Mouse (Mus musculus) common myeloid progenitor, adult 5-6 weeks (primary cell): ENCODE measurements at regions not wholly inside any gene's neighbourhood (a gene's known extent, or its start where the extent isn't known, plus 50 kb on each side); places are given as distances from the start of the nearest gene placed in this dataset.

ENCODE experiments used
- ATAC-seq: replicated peaks from 2 replicates; pipeline ENCODE4 v1.8.0; 2016; ENCODE audit warnings: low read depth, mild to moderate bottlenecking, moderate TSS enrichment, inconsistent platforms; ENCODE audit not compliant: poor library complexity, severe bottlenecking

DNA sequence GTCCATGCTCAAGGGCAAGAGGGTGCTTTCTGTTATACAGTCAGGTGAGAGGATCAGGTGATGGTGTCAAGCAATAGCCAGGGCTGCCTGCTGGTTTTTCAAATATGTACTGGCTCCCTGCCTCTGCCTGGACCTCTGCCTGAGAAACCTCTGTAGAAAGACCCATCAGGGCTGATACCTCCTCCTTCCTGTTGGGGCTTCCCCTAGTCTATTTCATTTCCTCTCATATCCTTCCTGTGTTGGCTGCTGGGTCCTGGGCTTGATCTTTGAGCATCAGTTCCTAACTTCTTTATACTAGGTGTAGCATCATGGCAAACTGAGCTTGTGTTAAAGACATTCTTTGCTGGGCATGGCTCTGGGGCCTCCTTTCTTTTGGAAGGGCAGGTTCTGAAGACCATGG lies 89.5 kb downstream of the Tmem38b start:
- peak; percentile 53; the same call in 1 of the 2 replicates for ATAC-seq

DNA sequence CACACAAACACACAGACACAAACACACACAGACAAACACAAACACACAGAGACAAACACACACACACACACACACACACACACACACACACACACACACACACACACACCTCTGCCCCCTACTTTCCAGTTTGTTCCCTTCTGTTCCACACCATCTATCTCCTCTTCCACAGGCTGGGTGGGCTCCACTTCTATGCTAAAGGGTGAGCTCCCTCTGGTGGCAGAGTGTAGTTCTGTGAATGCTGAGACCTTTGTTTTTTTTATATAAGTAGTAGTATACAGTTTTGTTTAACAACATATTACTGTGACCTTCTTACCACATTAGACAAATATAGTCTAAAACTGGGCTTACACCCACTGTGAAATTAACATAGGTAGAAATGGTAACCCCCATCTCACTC lies 93.3 kb downstream of the Tmem38b start:
- peak; percentile 67 for ATAC-seq

DNA sequence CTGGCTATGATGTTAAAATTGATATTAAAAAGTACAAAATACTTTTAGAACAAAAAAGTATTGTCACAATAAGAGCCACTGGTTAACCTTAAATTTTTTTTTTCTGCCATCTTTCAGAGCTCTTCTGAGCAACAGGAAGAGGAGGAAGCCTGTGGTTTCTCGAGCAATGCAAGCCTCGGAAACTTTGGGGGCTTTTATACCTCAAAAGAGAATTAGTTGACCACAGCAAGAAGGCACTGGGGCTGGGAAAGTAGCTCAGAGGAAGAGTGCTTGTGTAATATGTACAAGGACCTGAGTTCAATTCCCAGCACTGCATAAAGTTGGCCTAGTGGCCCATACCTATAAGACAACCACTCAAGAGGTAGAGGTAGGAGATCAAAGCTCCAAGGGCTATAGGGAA lies 94.7 kb downstream of the Tmem38b start:
- ATAC-seq: peak; percentile 83

- ATAC-seq: no peak
These were observed 105.2 kb downstream of the Tmem38b start for GRCm38 (mm10) chr4:53931068-53931467.

DNA sequence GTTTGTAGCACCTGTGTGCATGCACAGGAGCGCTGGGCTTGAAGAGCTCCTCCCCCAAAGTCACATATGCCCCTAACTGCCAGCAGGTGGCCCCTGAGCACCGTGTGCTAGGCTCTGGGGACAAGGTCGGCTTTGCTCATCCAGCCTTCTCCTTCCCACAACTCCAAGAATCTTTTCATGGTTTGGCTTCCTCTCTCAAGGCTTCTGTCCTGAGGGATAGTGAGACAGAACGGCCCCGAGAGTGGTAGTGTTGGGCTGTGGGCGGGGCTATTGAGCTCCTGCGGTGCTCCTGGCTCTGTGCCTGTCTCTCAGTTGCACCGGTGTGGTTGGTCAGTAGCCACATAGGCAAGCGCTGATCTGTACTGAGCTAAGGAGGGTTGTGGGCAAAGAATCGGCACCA lies 105.7 kb downstream of the Tmem38b start:
- peak; percentile 93 for ATAC-seq

GRCm38 (mm10) chr4:53935306-53935705 lies 109.5 kb downstream of the Tmem38b start:
- peak; percentile 60 for ATAC-seq

DNA sequence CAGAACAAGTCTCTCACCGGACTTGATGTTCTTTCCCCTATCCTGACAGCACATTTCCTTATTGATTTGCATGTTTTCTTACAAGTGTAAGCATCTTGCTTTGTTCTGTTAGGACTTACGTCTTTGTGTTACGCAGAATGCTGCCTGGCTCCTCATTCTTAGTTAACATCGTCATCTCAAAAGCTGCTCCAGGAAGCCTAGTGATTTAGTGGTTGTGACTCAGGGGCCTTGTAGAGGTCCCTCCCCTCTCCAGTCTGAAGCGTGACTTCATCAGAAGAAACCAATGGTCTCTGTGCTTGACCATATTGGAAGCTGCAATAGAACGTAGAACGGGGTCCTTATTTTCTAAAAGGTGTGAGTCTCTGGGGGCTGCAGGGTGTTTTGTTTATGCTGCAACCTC lies 122.9 kb downstream of the Tmem38b start:
- no peak for ATAC-seq

DNA sequence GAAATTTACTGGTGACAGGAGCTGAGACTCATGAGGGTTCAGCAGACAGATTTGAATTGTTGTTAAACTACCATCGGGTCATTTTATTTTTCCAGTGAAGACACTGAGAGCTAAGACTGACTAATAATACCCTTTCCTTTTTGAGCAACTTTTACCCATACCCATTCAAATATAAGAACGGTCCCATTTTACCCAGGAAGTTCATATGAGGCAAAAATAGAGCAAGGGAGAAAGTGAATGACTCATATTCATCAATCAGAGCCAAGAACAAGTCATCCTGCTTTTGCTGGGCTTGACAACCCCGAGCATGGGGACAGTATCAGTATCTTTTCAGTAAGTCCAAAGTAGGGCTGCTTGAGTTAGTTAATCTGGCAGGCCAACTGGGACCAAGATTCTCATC lies 123.3 kb downstream of the Tmem38b start:
- no peak for ATAC-seq

DNA sequence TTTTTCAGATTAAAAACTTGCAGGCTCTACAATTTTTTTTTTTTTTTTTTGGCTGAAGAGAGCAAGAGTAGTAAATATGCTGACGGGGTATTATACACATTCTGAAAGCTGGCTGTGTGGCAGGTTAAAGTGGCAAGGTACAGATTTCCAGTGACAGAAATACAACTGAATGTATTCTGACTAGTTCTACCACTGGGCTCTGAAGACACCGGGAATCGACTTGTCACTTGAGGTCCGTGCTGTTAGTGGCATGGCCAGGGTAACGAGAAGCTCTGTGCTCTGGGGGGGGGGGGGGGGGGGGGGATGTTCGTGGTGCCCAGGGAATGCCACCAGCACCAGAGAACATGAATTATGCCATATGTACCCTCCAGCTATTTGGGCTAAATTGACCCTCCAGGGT lies 124.7 kb downstream of the Tmem38b start:
- ATAC-seq: no peak

- ATAC-seq: no peak
These were observed 125.3 kb downstream of the Tmem38b start for GRCm38 (mm10) chr4:53951003-53951733.

- ATAC-seq: no peak
These were observed 125.9 kb downstream of the Tmem38b start for GRCm38 (mm10) chr4:53951734-53952109.

DNA sequence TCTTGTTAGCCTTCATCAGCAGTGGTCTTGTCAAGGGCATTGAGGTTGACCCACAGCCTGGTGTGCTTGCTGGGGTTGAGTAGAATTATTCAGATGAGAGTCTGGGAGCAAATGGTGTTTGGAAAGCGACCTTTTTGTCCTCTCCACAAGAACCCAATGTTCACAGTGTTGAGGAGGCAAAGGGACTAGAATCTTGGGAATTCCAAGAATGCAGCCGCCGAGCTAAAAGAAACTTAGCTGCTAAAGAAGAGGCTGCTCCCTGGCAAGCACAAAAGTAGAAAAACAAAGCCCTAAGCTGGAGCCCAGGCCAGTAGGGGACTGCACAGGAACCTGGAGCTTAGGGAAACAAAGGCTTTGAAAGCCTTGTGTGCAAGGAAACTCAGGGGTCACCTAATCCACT lies 126.4 kb downstream of the Tmem38b start:
- ATAC-seq: no peak

DNA sequence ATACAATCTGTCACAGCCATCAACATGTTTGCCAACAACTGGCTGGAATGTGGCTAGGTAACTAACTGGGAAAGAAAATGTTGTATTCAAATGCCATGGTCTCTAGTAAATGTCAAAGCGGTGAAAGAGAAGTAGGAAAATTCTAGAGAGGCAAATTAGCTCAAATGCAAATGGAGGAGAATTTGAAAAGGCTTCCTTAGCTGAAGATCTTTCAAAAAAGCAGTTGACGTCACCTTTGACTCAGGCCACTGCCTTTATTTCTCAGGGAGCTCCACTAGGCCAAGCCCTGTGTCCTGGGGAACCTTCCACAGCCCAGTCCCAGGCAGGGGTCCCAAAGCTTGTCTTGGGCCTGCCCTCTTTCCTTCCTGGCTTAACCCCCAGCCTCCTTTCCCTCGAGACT lies 136.6 kb downstream of the Tmem38b start:
- no peak for ATAC-seq

GRCm38 (mm10) chr4:53970461-53970860 lies 144.6 kb downstream of the Tmem38b start:
- no peak for ATAC-seq

GRCm38 (mm10) chr4:53970960-53971359 lies 145.1 kb downstream of the Tmem38b start:
- ATAC-seq: no peak

DNA sequence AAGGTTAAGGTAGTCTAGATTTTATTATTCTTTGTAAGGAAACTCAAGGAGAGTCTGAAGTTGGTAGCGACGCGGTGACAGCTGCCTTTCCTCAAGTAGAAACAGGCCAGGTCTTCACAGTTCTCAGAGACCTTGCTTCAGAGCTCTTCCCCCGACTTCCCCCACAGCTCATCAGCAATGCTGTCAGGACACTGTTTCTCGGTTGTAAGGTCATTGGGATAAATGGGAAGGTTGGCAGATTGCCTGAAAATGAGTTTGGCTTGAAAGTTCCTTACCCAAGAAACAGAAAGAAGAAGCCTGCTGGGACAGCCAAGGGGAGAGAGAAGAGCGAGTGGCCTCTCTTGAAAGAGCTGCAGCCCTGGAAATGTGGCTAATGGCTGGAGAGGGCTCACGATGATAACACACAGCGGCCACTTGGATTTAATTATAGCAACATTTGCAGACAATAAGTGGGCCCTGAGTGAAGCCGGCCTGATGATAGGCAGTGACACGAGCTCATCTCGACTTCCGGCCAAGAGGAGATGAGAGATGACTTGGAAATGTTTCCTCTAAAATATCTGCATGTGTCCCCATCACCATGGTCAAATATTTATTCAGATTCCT lies 150.3 kb downstream of the Tmem38b start:
- ATAC-seq: no peak

DNA sequence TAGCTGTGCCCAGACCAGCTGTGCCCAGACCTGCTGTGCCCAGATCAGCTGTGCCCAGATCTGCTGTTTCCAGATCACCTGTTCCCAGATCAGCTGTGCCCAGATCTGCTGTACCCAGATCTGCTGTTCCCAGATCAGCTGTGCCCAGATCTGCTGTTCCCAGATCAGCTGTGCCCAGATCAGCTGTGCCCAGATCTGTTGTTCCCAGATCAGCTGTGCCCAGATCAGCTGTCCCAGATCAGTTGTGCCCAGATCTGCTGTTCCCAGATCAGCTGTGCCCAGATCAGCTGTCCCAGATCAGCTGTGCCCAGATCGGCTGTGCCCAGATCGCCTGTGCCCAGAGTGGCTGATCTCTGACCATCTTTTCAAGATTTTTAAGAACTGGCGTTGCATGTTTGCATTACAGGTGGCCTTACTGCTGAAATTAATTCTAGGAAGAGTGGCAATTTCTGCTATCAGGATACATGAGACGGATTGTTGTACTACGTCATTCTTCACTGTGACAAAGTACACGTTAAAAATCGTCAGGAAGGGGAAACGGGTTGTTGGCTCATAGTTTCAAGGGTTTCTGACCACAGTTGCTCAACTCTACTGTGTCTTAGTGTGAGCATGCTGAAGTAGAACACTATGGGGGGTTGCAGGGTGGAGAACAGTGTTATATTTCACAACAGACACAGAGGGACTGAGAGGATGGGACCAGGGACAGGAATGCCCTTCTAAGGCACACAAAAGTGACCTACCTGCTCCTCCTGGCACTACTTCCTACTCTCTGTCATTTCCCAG lies 160.9 kb downstream of the Tmem38b start:
- peak; percentile 83 for ATAC-seq

DNA sequence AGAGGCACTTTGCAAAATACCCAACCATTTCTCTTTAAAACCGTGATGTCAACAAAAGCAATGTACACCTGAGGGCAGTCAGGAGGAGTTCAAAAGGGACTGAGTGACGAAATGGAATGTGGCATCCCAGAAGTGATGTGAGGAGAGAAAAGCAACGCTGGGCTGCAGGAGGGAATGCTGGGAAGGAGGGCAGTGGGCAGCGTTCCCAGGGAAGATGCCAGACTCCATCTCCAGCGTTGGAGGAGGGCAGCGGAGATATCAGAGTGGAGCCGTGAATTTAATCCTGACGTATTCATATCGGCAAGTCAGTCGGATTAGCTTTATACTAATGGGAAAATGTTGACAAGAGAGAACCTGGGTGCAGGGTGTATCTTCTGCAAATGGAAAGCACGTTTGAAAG lies 161.7 kb downstream of the Tmem38b start:
- no peak for ATAC-seq

DNA sequence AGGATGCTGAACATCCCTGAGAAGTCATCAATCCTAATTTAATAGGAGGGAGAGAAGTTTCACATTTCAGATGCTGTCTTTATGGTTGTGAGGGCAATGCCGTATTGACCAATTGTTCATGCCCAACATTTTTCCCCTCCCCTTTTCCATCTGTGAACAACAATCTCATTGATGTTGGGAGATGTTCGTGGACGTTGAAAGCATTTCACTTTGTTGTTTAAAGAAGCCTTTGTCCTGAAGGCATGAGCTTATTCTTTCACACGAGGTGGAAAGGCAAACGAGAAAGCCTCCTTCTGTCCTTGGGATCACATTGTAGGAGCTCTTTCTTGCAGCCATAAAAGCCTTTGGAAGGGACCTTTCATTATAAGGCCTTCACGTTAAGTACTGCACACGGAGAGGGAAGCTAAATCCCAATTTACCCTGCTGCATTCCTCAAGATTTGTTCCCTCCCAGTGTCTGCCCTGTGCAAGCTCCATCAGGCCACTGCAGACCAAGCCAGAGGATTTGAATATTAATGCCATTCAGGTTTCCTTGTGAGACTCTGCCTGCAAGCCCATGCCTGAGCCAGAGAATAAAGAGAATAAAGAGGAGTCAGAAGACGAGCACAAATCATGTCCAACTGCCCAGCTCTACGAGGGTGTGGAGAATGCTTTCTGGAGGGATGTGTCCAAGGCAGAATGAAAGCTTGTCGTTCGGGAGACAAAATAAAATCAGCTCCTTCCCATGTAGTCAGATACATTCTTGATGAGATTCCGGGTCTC lies 195.4 kb downstream of the Tmem38b start:
- ATAC-seq: no peak

DNA sequence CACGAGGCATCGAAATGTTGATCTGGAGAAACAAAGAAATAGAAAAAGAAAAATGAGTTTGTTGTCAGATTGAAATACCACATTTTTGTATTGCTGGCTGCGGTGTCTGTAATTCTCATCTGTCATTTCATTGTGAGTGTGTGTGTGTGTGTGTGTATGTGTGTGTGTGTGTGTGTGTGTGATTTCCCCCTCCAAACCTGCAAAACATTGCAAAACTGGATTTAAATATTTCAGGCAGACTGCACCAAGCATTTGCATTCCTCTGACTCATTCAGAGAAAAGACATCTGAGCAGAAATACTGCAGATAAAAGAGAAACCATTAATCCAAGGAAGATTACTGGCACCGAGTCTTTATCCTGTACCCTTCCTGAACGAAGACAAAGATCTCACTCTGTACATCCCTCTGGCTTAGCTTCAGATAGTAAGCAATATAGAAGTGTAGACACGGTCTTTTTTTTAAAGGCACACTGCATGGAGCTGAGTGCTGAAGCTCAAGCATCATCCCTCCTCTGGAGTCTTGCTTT lies 196.1 kb downstream of the Tmem38b start:
- ATAC-seq: no peak
